Mouse (Mus musculus): ENCODE results near the gene D11Wsu47e.

Gene D11Wsu47e

DNA sequence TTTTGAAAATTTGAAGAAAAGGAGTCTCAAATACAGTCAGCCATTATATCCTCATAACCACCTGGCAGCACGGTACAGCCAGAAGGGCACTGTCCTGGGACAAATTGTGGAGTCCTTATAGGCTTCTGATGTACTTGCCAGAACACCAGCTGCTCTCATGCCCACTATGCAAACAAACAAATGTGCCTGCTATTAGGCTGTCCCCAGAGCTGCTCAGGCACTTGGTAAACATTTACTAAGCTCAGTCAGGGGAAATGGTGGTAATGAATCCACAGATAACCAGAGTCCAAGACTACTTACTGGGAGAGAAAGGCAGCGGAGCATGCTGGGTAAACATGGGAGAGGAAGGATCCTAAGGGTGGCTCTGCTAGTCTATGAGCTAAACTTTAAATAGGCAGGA is 17.1 kb upstream of the D11Wsu47e start:
- no peak for DNase-seq

- DNase-seq = no peak
Observed at GRCm38 (mm10) chr11:113667704-113668103, 16.5 kb upstream of the D11Wsu47e start.

GRCm38 (mm10) chr11:113668857-113669256 is 15.4 kb upstream of the D11Wsu47e start:
- DNase-seq = no peak

DNA sequence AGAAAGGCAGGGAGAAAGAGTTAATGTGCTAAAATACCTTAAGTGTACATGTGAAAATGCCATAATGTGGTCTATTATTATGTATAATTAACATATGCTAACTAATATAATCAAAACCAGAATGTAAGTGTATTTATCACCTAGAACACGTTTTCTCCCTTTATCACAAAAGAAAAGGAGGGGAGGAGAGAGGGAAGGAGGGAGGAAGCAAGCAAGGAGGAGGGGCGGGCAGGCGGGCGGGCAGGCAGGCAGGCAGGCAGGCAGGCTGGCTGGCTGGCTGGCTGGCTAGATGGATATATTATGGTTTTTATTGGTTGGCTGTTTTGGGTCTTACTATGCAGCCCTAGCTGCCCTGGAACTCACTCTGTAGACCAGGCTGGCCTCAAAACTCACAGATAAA is 14.5 kb upstream of the D11Wsu47e start:
- no peak for DNase-seq

DNA sequence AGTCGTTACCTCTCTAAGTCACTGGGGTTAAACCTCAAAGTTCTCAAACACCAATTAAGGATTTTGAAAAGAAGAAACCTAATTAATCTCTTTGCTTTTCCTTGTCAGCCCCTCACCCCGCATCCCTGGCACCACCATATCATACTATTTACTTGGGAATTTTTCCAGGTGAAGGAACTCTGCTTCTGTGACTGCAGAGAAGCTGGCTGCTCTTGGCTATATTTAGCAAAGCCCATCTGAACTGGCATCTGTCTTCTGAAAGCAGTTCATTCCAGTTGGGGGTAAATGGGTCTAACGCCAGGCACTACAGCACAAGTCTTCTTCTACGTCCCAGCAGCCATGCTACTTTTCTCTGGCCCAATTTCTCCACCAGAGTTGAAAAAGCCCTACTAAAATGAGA is 10.6 kb upstream of the D11Wsu47e start:
- no peak for DNase-seq

GRCm38 (mm10) chr11:113674595-113674994 is 9.6 kb upstream of the D11Wsu47e start:
- DNase-seq = no peak

DNA sequence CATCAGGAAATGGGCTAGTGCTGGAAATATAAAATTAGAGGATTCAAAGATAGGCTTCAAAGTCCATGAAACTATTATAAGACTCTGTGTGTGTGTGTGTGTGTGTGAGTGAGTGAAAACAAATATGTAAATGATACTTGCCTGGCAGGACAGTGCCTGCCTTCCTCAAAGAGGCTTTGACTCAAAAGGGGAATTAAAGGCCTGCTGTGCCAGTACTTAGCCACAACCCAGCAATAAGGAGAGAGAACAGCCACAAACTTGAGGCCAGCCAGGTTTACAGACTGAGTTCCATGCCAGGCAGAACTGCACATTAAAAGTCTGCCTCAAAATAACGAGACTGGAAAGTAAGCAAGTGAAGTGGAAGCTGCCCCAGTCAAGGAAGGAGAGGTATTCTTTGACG is 7.4 kb upstream of the D11Wsu47e start:
- no peak for DNase-seq

DNA sequence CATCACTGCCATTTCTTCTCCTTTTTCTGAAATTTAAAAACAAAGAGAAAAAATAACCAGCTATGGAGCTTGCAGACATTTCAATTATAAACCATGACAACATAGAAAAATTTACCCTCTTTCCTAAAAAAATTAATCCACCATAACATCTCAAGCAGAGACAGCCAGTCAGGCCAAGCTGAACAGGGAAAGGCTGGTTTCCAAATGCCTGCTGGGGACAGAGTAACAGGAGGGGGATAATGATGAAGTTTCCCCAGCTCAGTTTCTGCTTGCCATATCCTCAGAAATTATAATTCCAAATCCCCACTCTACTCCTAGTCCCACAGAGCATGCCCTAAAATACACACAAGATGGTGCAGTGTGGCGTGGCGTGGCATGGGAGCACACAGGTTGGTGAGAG is 6.8 kb upstream of the D11Wsu47e start:
- DNase-seq = no peak

GRCm38 (mm10) chr11:113678373-113678772 is 5.8 kb upstream of the D11Wsu47e start:
- no peak for DNase-seq

GRCm38 (mm10) chr11:113680954-113681353 is 3.3 kb upstream of the D11Wsu47e start:
- DNase-seq = no peak

DNA sequence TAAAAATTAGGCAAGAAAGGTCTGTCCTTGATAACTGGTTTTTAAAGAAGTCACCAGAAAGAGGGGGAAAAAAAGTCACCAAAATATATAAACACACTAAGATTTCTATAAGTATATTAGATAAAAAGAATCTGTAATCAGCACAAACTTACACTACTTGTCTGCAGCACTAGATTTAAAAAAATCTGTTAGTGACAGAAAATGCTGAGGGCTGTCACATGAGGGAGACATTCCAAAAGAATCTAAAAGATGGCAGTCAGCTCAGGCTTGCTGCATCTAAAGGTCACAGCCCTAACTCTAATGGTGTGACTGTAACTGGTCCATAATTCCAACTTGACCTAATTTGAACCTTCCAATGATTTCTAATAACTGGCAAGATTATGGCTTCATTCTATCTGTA is 2.2 kb upstream of the D11Wsu47e start:
- DNase-seq = no peak

DNA sequence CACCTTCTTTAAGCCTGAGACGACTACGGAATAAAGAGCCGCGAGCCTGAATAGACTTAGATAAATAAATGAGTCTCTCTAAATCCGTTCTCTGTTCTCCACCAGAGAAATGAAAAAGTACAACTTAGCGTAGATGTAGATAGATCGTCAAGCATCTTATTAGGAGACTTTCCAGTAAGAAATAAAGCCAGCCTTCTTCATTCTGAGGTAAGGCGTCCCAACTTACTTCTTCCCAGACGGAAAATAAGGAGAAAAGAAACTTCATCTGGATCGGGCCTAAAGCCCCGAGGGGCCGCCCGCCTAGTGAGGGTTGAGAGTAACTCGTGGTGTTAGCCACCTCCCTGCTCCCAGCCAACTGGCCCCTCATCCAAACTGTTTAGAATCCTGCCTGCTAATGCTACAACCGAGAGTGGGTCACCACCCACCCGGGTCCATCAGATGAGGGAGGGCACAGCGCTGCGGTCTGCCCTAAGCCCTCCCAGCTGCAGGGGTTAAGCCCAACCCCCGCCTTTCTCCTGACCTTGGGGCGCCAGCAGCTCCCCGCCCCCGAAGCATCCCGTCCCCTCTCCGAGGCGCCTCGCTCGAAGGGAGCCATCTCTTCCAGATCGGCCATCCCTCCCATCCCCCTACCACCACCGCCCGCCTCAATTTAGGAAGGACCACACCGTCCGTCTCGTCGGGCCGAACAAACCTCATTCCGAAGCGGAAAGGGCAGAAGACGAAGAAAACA is 1.1 kb upstream of the D11Wsu47e start:
- DNase-seq = peak; percentile 82

- DNase-seq = no peak
Observed at GRCm38 (mm10) chr11:113683627-113683956, 620 bp upstream of the D11Wsu47e start.

- no peak for DNase-seq
Observed at GRCm38 (mm10) chr11:113684707-113685426, 655 bp downstream of the D11Wsu47e start.

DNA sequence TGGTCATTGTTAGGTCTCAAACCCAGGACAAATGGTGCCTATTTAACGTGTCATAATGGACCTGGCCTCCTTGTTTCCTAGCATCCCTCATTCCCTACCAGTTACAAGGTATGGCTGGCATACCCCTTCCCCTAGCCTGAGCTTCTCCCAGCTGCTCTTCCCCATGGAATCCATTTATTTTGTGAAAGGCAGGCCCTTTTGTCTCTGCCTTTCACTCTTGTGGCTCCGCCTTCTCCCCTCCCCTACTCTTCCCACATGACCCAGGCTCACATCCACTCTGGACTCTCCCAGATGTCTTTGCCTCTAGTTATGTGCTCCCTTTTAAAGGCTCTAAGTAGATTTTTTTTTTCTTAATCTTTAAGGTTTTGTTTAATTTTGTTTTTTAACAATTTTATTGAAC is 2.8 kb downstream of the D11Wsu47e start:
- peak; percentile 59 for DNase-seq

- DNase-seq = no peak
Observed at GRCm38 (mm10) chr11:113690506-113690905, 6.3 kb downstream of the D11Wsu47e start.

GRCm38 (mm10) chr11:113691318-113691717 is 7.1 kb downstream of the D11Wsu47e start:
- no peak for DNase-seq

DNA sequence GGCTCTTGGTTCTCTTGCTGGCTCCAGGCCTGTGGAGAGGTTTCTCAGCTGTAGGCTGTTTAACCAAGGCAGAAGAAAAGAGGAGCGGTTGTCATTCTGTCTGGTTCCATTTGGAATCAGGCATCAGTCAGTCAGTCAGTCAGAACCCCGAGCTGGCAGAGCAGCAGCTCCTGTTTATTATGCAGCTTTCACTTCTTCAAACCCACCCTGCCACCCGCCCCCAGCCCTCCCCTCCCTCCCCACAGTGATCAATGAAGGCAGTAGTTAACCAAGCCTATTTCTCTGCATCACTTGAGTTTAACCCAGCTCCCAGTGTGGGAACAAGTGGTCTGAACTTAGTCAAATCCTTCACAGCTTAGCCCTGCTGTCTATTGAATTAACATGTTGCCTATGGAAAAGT is 7.6 kb downstream of the D11Wsu47e start:
- no peak for DNase-seq

DNA sequence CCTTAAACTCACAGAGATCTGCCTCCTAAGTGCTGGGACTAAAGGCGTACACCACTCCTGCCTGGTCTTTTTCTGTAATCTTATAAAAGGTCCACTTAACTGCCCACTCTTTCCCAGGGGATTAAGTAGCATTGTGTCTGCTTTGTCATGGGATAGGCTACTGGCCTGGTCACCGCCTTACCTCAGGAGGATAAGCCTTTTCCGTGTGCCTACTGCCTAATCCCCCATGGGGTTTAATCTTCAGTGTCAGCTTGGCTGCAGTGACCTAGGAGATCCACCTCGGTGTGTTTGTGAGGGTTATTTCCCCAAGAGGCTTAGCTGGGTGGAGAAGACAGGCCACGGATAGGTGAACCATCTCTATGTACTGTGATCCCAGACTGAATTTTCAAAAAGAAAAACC is 13.4 kb downstream of the D11Wsu47e start:
- no peak for DNase-seq

- peak; percentile 66 for DNase-seq
Observed at GRCm38 (mm10) chr11:113698013-113698545, 13.9 kb downstream of the D11Wsu47e start.

DNA sequence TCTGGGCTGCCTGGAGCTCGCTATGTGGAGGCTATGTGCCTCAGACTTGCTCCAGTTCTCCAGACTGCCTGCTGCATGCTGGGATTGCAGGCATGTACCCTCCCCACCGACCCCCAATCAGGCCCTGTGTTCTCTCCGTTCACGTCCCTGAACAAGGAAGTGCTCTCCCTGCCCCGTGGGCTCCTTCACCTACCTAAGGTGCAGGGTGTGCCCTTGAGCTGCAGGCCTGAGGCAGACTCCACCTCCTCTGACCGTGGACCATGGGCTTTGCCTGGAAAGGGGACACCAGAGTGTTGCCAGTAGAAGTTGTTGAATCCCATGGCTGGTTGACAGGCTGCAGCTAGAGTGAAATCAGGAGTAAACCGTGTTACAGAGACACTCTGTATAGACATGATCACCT is 15.4 kb downstream of the D11Wsu47e start:
- no peak for DNase-seq

DNA sequence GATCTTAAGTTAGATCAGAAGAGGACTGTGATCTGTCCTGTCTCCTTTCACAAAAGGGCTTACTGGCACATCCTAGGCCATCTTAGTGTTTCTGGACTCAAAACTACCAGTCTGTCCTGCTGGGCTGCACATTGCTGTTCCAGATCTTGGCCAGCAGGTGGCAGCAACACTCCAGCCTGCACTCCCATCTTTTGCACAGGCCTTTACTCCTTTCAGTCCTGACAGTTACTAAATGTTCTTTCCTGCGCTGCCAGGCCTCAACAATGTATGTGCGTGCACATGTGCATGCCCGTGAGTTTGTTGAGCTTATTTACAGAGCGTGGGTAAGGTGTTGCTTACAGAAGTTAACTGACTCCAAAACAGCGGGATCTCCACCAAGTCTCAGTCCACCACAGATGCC is 19.5 kb downstream of the D11Wsu47e start:
- DNase-seq = peak; percentile 84

DNA sequence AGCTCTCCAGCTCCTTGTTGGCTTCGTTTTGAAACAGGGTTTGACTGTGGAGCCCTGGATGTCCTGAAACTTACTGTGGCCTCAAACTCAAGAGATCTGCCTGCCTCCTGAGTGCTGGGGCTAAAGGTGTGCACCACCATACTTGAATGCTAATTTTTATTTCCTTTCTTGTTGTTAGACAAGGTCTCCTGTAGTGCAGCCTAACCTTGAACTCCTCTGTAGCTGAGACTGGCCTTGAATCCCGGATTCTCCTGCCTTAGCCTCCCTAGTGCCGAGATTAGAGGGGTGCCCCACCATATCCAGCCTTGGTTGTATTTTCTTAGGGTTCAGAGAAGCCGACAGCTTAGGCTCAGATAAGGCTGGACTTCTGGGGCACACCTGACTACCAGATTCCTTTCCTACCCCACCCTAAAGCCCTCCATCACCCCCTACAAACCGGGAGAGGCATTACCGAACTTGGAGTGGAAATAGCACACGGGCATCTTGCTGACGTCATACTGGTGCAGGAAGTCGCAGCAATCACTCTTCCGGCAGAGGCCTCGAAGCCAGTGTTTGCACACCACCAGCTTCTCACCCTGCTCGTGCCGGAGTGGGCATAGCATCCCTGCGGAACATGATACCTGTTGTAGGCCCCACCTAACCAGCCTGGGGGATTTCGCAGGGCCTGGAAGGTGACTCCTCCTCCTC is 21.9 kb downstream of the D11Wsu47e start:
- DNase-seq = no peak
